Mouse (Mus musculus) effector memory CD4-positive, alpha-beta T cell, adult 7 months (primary cell): ENCODE measurements around the gene Samd11. TPM values are rescaled to one million over a fixed set of nuclear protein-coding genes. Genes with fewer than 3 reads are reported as not detected.

ENCODE experiments used
- polyA plus RNA-seq: library from polyadenylated mRNA; unstranded; fragments of 100-300 nt; shearing (Covaris generic); gene quantifications from one replicate; pipeline ENCODE4 v1.2.1, GENCODE M21; 2017

Gene Samd11
- 5.2 TPM for polyA plus RNA-seq

GRCm38 (mm10) chr4:156255078-156255839 is at the start of gene Samd11:
Gene Samd11 (minus strand): TSS chr4:156255657.

GRCm38 (mm10) chr4:156235808-156236533 is 19.5 kb downstream of the Samd11 start, which contains the start of gene Noc2l:
Gene Noc2l (plus strand): TSS chr4:156236010.

GRCm38 (mm10) chr4:156234701-156235213 is 20.7 kb downstream of the Samd11 start, which contains the start of gene Plekhn1:
Gene Plekhn1 (minus strand): TSS chr4:156234857.

GRCm38 (mm10) chr4:156215649-156216048 is 39.8 kb downstream of the Samd11 start, which contains the start of gene Perm1:
Gene Perm1 (plus strand): TSS chr4:156215868.

GRCm38 (mm10) chr4:156203001-156203412 is 52.5 kb downstream of the Samd11 start, which contains the start of gene AW011738:
Gene AW011738 (plus strand): TSS chr4:156203304.

GRCm38 (mm10) chr4:156200623-156201475 is 54.6 kb downstream of the Samd11 start, which contains the start of gene Isg15:
Gene Isg15 (minus strand): TSS chr4:156200818.

GRCm38 (mm10) chr4:156197131-156197828 is 58.2 kb downstream of the Samd11 start, which contains the start of gene Agrn:
Gene Agrn (minus strand): TSS chr4:156197488.

Other genes with a start within 250 kb of the Samd11 start
- gene Tnfrsf4, start 241.8 kb downstream of the Samd11 start, polyA plus RNA-seq, result 649 TPM
- 569 TPM for gene Tnfrsf18, start 229.5 kb downstream of the Samd11 start, polyA plus RNA-seq
- not detected for gene Ttll10, start 196.2 kb downstream of the Samd11 start, polyA plus RNA-seq
- 24.1 TPM for gene 9430015G10Rik, start 145.7 kb downstream of the Samd11 start, polyA plus RNA-seq
- not detected for gene Rnf223, start 125.1 kb downstream of the Samd11 start, polyA plus RNA-seq
- gene Agrn, start 58.2 kb downstream of the Samd11 start, polyA plus RNA-seq, result 2.7 TPM
- 118 TPM for gene Isg15, start 54.8 kb downstream of the Samd11 start, polyA plus RNA-seq
- gene AW011738, start 52.4 kb downstream of the Samd11 start, polyA plus RNA-seq, result 66.7 TPM
- 0.69 TPM for gene Perm1, start 39.8 kb downstream of the Samd11 start, polyA plus RNA-seq
- 23.6 TPM for gene Plekhn1, start 20.8 kb downstream of the Samd11 start, polyA plus RNA-seq
- gene Noc2l, start 19.6 kb downstream of the Samd11 start, polyA plus RNA-seq, result 163 TPM
- not detected for gene Vmn2r-ps159, start 75.4 kb upstream of the Samd11 start, polyA plus RNA-seq